Mouse (Mus musculus) megakaryocyte, embryonic 14.5 days (primary cell): Measurements from ENCODE around the gene Frmd4b.

ENCODE experiments used
- FLI1 ChIP-seq: IDR thresholded peaks from 2 replicates; pipeline ENCODE4 v1.6.1; 2012; ENCODE audit warnings: low read length, inconsistent platforms, mixed read lengths
- GATA1 ChIP-seq: IDR thresholded peaks from 3 replicates; pipeline ENCODE4 v1.6.1; 2012; ENCODE audit warnings: mixed read lengths, low read length, inconsistent platforms, borderline replicate concordance

DNA sequence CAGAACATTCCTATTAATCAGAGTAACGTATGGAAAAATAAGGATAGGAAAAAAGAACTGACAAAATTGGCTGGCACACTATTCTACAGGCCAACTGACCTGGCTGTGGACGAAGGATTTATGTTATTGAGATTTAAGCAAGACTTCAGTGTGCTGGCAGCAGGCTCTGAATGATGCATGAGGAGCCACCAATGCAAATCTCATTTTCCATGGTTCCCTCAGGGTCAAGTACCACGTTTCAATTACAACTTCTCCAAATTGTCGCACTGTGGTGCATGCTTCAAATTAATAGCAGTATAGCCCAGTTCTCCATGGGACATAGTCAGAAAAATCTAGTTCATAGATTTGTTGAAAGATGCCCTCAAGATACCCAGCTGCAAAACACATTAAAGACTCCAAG is 50.6 kb downstream of the Frmd4b start:
- TF ChIP-seq FLI1 (no peak), GATA1 (no peak)
